Mouse (Mus musculus) ES-E14 (cell line): ENCODE measurements around the gene Wdr76.

Source experiments
- HCFC1 ChIP-seq: IDR thresholded peaks from 2 replicates; pipeline ENCODE4 v1.6.1; 2012; ENCODE audit warnings: low read length, inconsistent platforms, borderline replicate concordance; ENCODE audit not compliant: insufficient read depth
- MAFK ChIP-seq: IDR thresholded peaks from 2 replicates; pipeline ENCODE4 v1.6.1; 2014; ENCODE audit warnings: mild to moderate bottlenecking, low read depth, low read length, inconsistent platforms; ENCODE audit not compliant: insufficient read depth
- ZNF384 ChIP-seq: IDR thresholded peaks from 2 replicates; pipeline ENCODE4 v1.6.1; 2012; ENCODE audit warnings: low read depth, low read length, inconsistent platforms

DNA sequence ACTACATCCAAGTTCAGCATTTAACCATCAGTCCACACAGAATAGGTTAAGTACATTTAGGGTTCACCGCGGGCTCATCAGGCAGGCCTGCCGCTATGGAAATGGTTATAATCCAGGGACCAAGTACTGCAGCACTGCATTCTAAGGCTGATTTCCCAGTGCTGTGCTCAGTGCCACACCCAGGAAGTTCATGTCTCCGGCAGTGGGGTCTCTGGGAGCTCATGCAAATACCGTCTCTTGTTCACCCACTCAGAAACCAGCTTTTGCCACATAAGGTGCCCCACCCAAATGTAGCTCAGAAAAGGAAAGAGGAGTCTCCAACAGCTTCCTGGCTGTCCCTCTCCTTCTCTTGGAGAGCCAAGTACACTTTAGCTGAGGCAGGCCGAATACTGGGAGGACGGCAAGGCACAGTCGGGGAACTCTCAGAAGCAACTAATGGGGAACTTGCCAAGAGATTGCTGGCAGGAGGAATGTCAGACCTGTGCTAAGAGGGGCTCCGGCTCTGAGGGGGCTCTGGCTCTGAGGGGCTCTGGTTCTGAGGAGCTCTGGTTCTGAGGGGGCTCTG, 67.6 kb downstream of the Wdr76 start:
- TF ChIP-seq ZNF384: no peak
- TF ChIP-seq HCFC1: no peak
- TF ChIP-seq MAFK: no peak
